Mouse (Mus musculus) C2C12 (cell line): ENCODE results near the gene Rpa2.
"Not testable (repeated sequence)": the region's sequence is repeated elsewhere in the genome, so short reads cannot be mapped to it uniquely, and the experiment has no call there.

Experiments used
- CEBPB ChIP-seq: IDR thresholded peaks from one replicate; pipeline ENCODE4 v1.6.1; 2011; ENCODE audit warnings: low read depth, mild to moderate bottlenecking, control low read depth, moderate library complexity
- CTCF ChIP-seq: IDR thresholded peaks from one replicate; pipeline ENCODE4 v1.5.1; 2011; ENCODE audit not compliant: control insufficient read depth, insufficient read depth, insufficient read length
- FOSL1 ChIP-seq: IDR thresholded peaks from one replicate; pipeline ENCODE4 v1.8.0; 2011; ENCODE audit warnings: mild to moderate bottlenecking, low read length; ENCODE audit not compliant: poor library complexity, insufficient read depth, severe bottlenecking
- MAX ChIP-seq: IDR thresholded peaks from one replicate; pipeline ENCODE4 v1.6.1; 2011; ENCODE audit warnings: mild to moderate bottlenecking, control low read depth
- MYOD1 ChIP-seq: IDR thresholded peaks from one replicate; pipeline ENCODE4 v1.6.1; 2011; ENCODE audit warnings: low read depth; ENCODE audit not compliant: control insufficient read depth, insufficient read length

DNA sequence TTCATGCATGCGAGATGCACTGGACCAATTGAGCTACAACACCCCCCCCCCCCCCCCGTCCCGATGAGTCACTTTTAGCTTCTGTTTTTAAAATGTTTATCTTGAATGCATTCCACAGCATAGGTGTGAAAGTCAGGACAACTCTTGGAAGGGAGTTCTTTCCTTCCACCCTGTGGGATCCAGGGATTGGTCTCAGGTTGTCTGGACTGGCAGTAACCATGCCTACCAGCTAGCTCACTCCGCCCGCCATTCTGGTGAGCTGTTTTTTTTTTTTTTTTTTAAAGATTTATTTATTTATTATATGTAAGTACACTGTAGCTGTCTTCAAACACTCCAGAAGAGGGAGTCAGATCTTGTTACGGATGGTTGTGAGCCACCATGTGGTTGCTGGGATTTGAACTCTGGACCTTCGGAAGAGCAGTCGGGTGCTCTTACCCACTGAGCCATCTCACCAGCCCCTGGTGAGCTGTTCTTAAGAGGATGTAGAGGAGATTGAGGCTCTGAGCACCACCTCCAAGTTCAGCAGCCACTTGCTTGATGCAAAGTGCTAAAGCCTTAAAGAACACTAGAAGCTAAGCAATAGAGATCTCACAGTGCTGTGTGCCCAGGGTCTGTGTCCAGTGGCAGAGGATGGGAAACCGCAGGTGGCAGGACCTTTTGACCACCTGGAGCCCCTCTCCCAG lies 25.3 kb downstream of the Rpa2 start:
- not testable (repeated sequence) for TF ChIP-seq MYOD1, CTCF, FOSL1, CEBPB, MAX
